Mouse (Mus musculus): ENCODE results near the gene Rcc1.

- no peak for TF ChIP-seq POLR2A (IDR thresholded peaks at IDR 0.05; ENCODE audit: control insufficient read depth, extremely low read depth, insufficient read depth, low read length, poor library complexity)
- no peak for TF ChIP-seq CTCF (IDR thresholded peaks at IDR 0.05; ENCODE audit: borderline replicate concordance, control insufficient read depth, extremely low read depth, insufficient read depth, low read length, poor library complexity)
These were observed 6.7 kb downstream of the Rcc1 start for GRCm38 (mm10) chr4:132346661-132347060.
